Mouse (Mus musculus): ENCODE data around the gene Kif16b.

GRCm38 (mm10) chr2:142909213-142909612, 7.9 kb upstream of the Kif16b start:
- TF ChIP-seq USF2 (conservative IDR thresholded peaks at IDR 0.05; ENCODE audit: low read depth, low read length) (no peak), EP300 (IDR thresholded peaks at IDR 0.05; ENCODE audit: low read length) (no peak), MAX (IDR thresholded peaks at IDR 0.05; ENCODE audit: low read length) (no peak), CTCF (conservative IDR thresholded peaks at IDR 0.05 in 1 of 2, IDR thresholded peaks at IDR 0.05 in 1 of 2; ENCODE audit: low read depth in 2 of 2, low read length in 2 of 2) (no peak), GABPA (IDR thresholded peaks at IDR 0.05; ENCODE audit: insufficient replicate concordance, low read depth, low read length) (no peak), RAD21 (IDR thresholded peaks at IDR 0.05; ENCODE audit: low read depth, low read length) (no peak), POLR2A (IDR thresholded peaks at IDR 0.05; ENCODE audit: low read depth, low read length) (no peak)

Measured in CH12.LX (cell line).